Mouse (Mus musculus) stomach, embryonic 14.5 days (tissue): ENCODE measurements around the gene Gpsm2. TPM values are rescaled to one million over a fixed set of nuclear protein-coding genes. Genes with fewer than 3 reads are reported as not detected.

ENCODE experiments used
- ATAC-seq: fragments of 200-750 bp; cut with Nextera tagmentation; 2 replicates; pipeline ENCODE4 v1.8.0; 2017; ENCODE audit warnings: low read depth, moderate TSS enrichment; ENCODE audit not compliant: insufficient number of reproducible peaks, insufficient read depth, low FRiP score
- H3K27ac ChIP-seq: fragments of 300-500 bp; sonication (generic); 2 replicates; pipeline ENCODE4 v1.5.1; 2014; ENCODE audit warnings: mild to moderate bottlenecking, low read length, moderate library complexity, mixed read lengths
- H3K27me3 ChIP-seq: fragments of 300-500 bp; sonication (generic); 2 replicates; pipeline ENCODE4 v1.6.1; 2014; ENCODE audit warnings: low read length, control low read depth, mixed read lengths; ENCODE audit not compliant: control insufficient read depth, insufficient read depth
- H3K36me3 ChIP-seq: fragments of 300-500 bp; sonication (generic); 2 replicates; pipeline ENCODE4 v1.6.1; 2014; ENCODE audit warnings: mild to moderate bottlenecking, control low read depth, low read length, moderate library complexity, mixed read lengths; ENCODE audit not compliant: control insufficient read depth, insufficient read depth
- H3K4me1 ChIP-seq: fragments of 300-500 bp; sonication (generic); 2 replicates; pipeline ENCODE4 v1.6.1; 2014; ENCODE audit warnings: low read length, control low read depth, mixed read lengths; ENCODE audit not compliant: control insufficient read depth, insufficient read depth
- H3K4me2 ChIP-seq: fragments of 300-500 bp; sonication (generic); replicated peaks from 2 replicates; pipeline ENCODE4 v1.6.1; 2014; ENCODE audit warnings: low read depth, low read length, control low read depth
- H3K4me3 ChIP-seq: fragments of 300-500 bp; sonication (generic); 2 replicates; pipeline ENCODE4 v1.5.1; 2014; ENCODE audit warnings: low read depth, low read length, control low read depth
- H3K9ac ChIP-seq: fragments of 300-500 bp; sonication (generic); replicated peaks from 2 replicates; pipeline ENCODE4 v1.6.1; 2014; ENCODE audit warnings: low read depth, mild to moderate bottlenecking, control low read depth, low read length, moderate library complexity, mixed read lengths
- H3K9me3 ChIP-seq: fragments of 300-500 bp; sonication (generic); 2 replicates; pipeline ENCODE4 v1.6.1; 2016; ENCODE audit warnings: low read depth, low read length, control low read depth; ENCODE audit not compliant: control insufficient read depth
- WGBS: fragments of 180-500 bp; shearing (Covaris S2); extraction: QIAGEN DNeasy Blood & Tissue Kit; methylation state at CpG from one replicate; pipeline ENCODE4 v1.1.7; 2014; 5-methylcytosine and 5-hydroxymethylcytosine counted together
- polyA plus RNA-seq: library from polyadenylated mRNA; unstranded; fragments of >200 nt; fragmentation: Nextera tagmentation; extraction: Ambion mirVana; gene quantifications from 2 replicates; pipeline ENCODE4 v1.2.1, GENCODE M21; 2014

Gene Gpsm2
- polyA plus RNA-seq, 1 experiment from 2014 or later: 58.5 TPM

- no peak for ATAC-seq
- Histone ChIP-seq H3K27ac (no peak overlapping the region), H3K4me2 (no peak overlapping the region)
Measured at GRCm38 (mm10) chr3:108762597-108763111, 40.5 kb upstream of the Gpsm2 start.

GRCm38 (mm10) chr3:108759566-108760420 lies 37.7 kb upstream of the Gpsm2 start:
- Histone ChIP-seq H3K4me3 (no peak overlapping the region), H3K36me3 (no peaks in the 10 kb centered on the region), H3K9ac (no peak overlapping the region), H3K27ac (peak overlapping the region; percentile 53), H3K9me3 (no peaks in the 10 kb centered on the region), H3K4me1 (0 out of 2 replicates have a peak, but pooled peaks cover 7% of the 10 kb centered on the region), H3K4me2 (no peak overlapping the region), H3K27me3 (no peaks in the 10 kb centered on the region)
- ATAC-seq: peak; percentile 51; the same call in 1 of the 2 replicates
- WGBS: 44% methylated on average over 11 of the region's 11 CpGs

More at GRCm38 (mm10) chr3:108762597-108763111, 40.5 kb upstream of the Gpsm2 start:
- Histone ChIP-seq H3K9ac (no peak overlapping the region), H3K4me1 (0 out of 2 replicates have a peak, but pooled peaks cover 7% of the 10 kb centered on the region), H3K36me3 (no peaks in the 10 kb centered on the region), H3K9me3 (no peaks in the 10 kb centered on the region), H3K27me3 (no peaks in the 10 kb centered on the region), H3K4me3 (no peak overlapping the region)
- WGBS: 64% methylated on average over 7 of the region's 7 CpGs

- no peak for ATAC-seq
- no peak overlapping the region for H3K4me3 ChIP-seq
- H3K27me3 ChIP-seq: no peaks in the 10 kb centered on the region
- H3K27ac ChIP-seq: no peak overlapping the region
- no peak overlapping the region for H3K4me2 ChIP-seq
- 0 out of 2 replicates have a peak, but pooled peaks cover 7% of the 10 kb centered on the region for H3K4me1 ChIP-seq
- no peaks in the 10 kb centered on the region for H3K36me3 ChIP-seq
- no peak overlapping the region for H3K9ac ChIP-seq
- 76% methylated on average over 9 of the region's 9 CpGs for WGBS
- H3K9me3 ChIP-seq: no peaks in the 10 kb centered on the region
Measured at GRCm38 (mm10) chr3:108757570-108757969, 35.5 kb upstream of the Gpsm2 start.

- H3K36me3 ChIP-seq: no peaks in the 10 kb centered on the region
- H3K27ac ChIP-seq: no peak overlapping the region
- H3K9ac ChIP-seq: no peak overlapping the region
- no peaks in the 10 kb centered on the region for H3K27me3 ChIP-seq
- H3K4me3 ChIP-seq: no peak overlapping the region
- 0 out of 2 replicates have a peak, but pooled peaks cover 7% of the 10 kb centered on the region for H3K4me1 ChIP-seq
- ATAC-seq: no peak
- H3K9me3 ChIP-seq: no peaks in the 10 kb centered on the region
- 80% methylated on average over 1 of the region's 1 CpGs for WGBS
- H3K4me2 ChIP-seq: no peak overlapping the region
Measured at GRCm38 (mm10) chr3:108756131-108756530, 34.0 kb upstream of the Gpsm2 start.

GRCm38 (mm10) chr3:108755542-108755941 lies 33.4 kb upstream of the Gpsm2 start:
- H3K36me3 ChIP-seq: no peaks in the 10 kb centered on the region
- no peak overlapping the region for H3K9ac ChIP-seq
- H3K27me3 ChIP-seq: no peaks in the 10 kb centered on the region
- H3K4me3 ChIP-seq: no peak overlapping the region
- no peak overlapping the region for H3K4me2 ChIP-seq
- ATAC-seq: no peak
- H3K4me1 ChIP-seq: 0 out of 2 replicates have a peak, but pooled peaks cover 7% of the 10 kb centered on the region
- no peak overlapping the region for H3K27ac ChIP-seq
- WGBS: 86% methylated on average over 2 of the region's 2 CpGs
- H3K9me3 ChIP-seq: no peaks in the 10 kb centered on the region

GRCm38 (mm10) chr3:108754541-108754940 lies 32.4 kb upstream of the Gpsm2 start:
- Histone ChIP-seq H3K9ac (no peak overlapping the region), H3K36me3 (no peaks in the 10 kb centered on the region)
- WGBS: 87% methylated on average over 1 of the region's 1 CpGs

GRCm38 (mm10) chr3:108751691-108752090 lies 29.6 kb upstream of the Gpsm2 start:
- Histone ChIP-seq H3K27ac (no peak overlapping the region), H3K9me3 (no peaks in the 10 kb centered on the region), H3K9ac (no peak overlapping the region), H3K36me3 (no peaks in the 10 kb centered on the region), H3K4me3 (no peak overlapping the region), H3K4me2 (no peak overlapping the region), H3K4me1 (no peaks in the 10 kb centered on the region), H3K27me3 (no peaks in the 10 kb centered on the region)
- 69% methylated on average over 6 of the region's 6 CpGs for WGBS
- ATAC-seq: no peak

More at GRCm38 (mm10) chr3:108754541-108754940, 32.4 kb upstream of the Gpsm2 start:
- ATAC-seq: no peak
- Histone ChIP-seq H3K9me3 (no peaks in the 10 kb centered on the region), H3K27ac (no peak overlapping the region), H3K4me1 (no peaks in the 10 kb centered on the region), H3K4me3 (no peak overlapping the region), H3K27me3 (no peaks in the 10 kb centered on the region), H3K4me2 (no peak overlapping the region)

- H3K4me2 ChIP-seq: no peak overlapping the region
Measured at GRCm38 (mm10) chr3:108751061-108751460, 29.0 kb upstream of the Gpsm2 start.

More at GRCm38 (mm10) chr3:108751061-108751460, 29.0 kb upstream of the Gpsm2 start:
- H3K4me3 ChIP-seq: no peak overlapping the region
- no peaks in the 10 kb centered on the region for H3K36me3 ChIP-seq
- ATAC-seq: no peak
- 48% methylated on average over 6 of the region's 6 CpGs for WGBS
- H3K27ac ChIP-seq: no peak overlapping the region
- H3K9me3 ChIP-seq: no peaks in the 10 kb centered on the region
- no peaks in the 10 kb centered on the region for H3K27me3 ChIP-seq
- no peaks in the 10 kb centered on the region for H3K4me1 ChIP-seq
- no peak overlapping the region for H3K9ac ChIP-seq
